ENCODE assay signal across 16 mouse cellular contexts in genomic region chr12:53621271-53621670, GRCm38 (mm10).
"Had no signal": no experiment of that assay in that cellular context is flagged by ENCODE, and none has a peak within 500 bp of the region (broad histone marks: within the 10 kb centered on the region; RNA-seq: fewer than 3 reads in every experiment).

No protein-coding gene starts in this region.

- H3K9ac ChIP-seq: limb, embryonic 12.5 days; liver, embryonic 13.5 days; liver, postnatal 0 days; lung, embryonic 15.5 days; midbrain, embryonic 12.5 days; neural tube, embryonic 12.5 days; stomach, embryonic 15.5 days had no signal

- H3K27ac ChIP-seq: kidney, postnatal 0 days; limb, embryonic 12.5 days; liver, embryonic 13.5 days; lung, embryonic 15.5 days; macrophage; midbrain, embryonic 12.5 days; neural tube, embryonic 12.5 days; stomach, embryonic 15.5 days had no signal

- H3K4me1 ChIP-seq: liver, embryonic 13.5 days; lung, embryonic 15.5 days; megakaryocyte, embryonic 14.5 days; stomach, embryonic 15.5 days had no signal

- H3K27me3 ChIP-seq: liver, embryonic 13.5 days; lung, embryonic 15.5 days; megakaryocyte, embryonic 14.5 days; midbrain, embryonic 12.5 days; neural tube, embryonic 12.5 days; stomach, embryonic 15.5 days had no signal

- DNase-seq: kidney, postnatal 36 days; liver; liver, embryonic 13.5 days; liver, postnatal 0 days; lung, postnatal 14 days; right cerebral cortex, postnatal 14 days; thymus, adult 2 months; thymus, postnatal 25 days had no signal

- H3K4me2 ChIP-seq: limb, embryonic 12.5 days; liver, embryonic 13.5 days; lung, embryonic 15.5 days; midbrain, embryonic 12.5 days; neural tube, embryonic 12.5 days; stomach, embryonic 15.5 days had no signal

- H3K4me3 ChIP-seq: limb, embryonic 12.5 days; liver, embryonic 13.5 days; lung, embryonic 15.5 days; megakaryocyte, embryonic 14.5 days; midbrain, embryonic 12.5 days; neural tube, embryonic 12.5 days; stomach, embryonic 15.5 days had no signal

- H3K36me3 ChIP-seq: limb, embryonic 12.5 days; liver, embryonic 13.5 days; lung, embryonic 15.5 days; midbrain, embryonic 12.5 days; neural tube, embryonic 12.5 days; stomach, embryonic 15.5 days had no signal

- H3K9me3 ChIP-seq: limb, embryonic 12.5 days; liver, embryonic 13.5 days; lung, embryonic 15.5 days; midbrain, embryonic 12.5 days; neural tube, embryonic 12.5 days; stomach, embryonic 15.5 days had no signal

- ATAC-seq: liver, postnatal 0 days had no signal
